Mouse (Mus musculus): ENCODE measurements at regions not wholly inside any gene's neighbourhood (a gene's known extent, or its start where the extent isn't known, plus 50 kb on each side); places are given as distances from the start of the nearest gene placed in this dataset.

DNA sequence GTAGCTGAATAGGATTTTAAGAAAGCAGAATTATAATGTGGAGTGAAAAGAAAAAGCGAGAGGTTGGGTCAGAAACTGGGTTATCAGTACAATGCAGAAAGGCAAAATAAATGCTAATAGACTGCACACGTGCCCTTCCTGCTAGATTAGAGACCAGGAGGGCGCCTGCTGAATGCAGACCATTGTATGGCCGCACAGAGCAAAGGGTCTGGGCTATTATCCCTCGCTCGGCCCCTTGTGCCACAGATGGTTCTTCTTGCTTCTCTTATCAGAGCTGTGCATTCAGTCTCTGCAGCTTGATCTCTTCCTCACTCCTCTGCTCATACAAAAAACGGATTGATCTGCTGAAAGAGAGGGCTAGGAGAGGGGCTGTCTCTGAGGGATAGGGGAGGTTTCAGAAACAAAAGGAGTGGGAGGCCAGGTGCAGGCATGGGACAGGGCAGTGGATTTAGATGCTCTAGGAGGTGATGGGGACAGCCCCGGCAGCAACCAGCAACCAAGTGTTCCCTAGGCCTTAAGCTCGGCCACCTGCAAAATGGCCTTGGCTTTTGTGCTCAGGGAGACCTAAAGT lies 225.7 kb upstream of the Klhl29 start:
- Histone ChIP-seq H3K27ac (replicated peaks) (no peak overlapping the region), H3K27me3 (no peaks in the 10 kb centered on the region), H3K4me2 (replicated peaks) (no peak overlapping the region), H3K4me1 (no peaks in the 10 kb centered on the region), H3K36me3 (no peaks in the 10 kb centered on the region), H3K4me3 (no peak overlapping the region), H3K9me3 (no peaks in the 10 kb centered on the region), H3K9ac (replicated peaks) (no peak overlapping the region)
- 32% methylated on average over 9 of the region's 9 CpGs for WGBS
- ATAC-seq (replicated peaks): no peak

DNA sequence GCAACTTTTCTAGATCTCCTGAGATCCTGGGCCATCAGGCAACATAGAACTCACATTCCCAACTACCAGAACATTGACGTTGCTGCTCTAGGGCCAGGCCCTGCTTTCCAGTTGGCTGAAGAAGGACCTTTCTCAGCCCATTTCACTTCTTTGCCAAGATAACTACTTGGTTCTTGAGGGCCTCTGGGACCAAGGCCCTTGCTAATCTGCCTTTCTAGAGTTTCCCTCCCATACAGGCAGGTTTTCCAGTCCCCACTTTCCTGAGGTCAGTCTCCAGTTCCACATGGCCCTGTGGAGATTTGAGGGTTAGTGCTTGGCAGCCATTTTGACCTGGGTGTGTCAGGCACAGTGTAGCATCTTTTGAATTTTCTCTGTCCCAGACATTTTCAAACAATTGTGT lies 223.9 kb upstream of the Klhl29 start:
- 97% methylated on average over 1 of the region's 1 CpGs for WGBS
- Histone ChIP-seq H3K36me3 (no peaks in the 10 kb centered on the region), H3K27me3 (no peaks in the 10 kb centered on the region), H3K27ac (replicated peaks) (no peak overlapping the region), H3K4me2 (replicated peaks) (no peak overlapping the region), H3K4me1 (no peaks in the 10 kb centered on the region), H3K9ac (replicated peaks) (no peak overlapping the region), H3K9me3 (no peaks in the 10 kb centered on the region), H3K4me3 (no peak overlapping the region)
- ATAC-seq (replicated peaks): no peak

- WGBS: 91% methylated on average over 4 of the region's 4 CpGs
- Histone ChIP-seq H3K9ac (replicated peaks) (no peak overlapping the region), H3K4me3 (no peak overlapping the region), H3K27ac (replicated peaks) (no peak overlapping the region), H3K36me3 (no peaks in the 10 kb centered on the region), H3K27me3 (no peaks in the 10 kb centered on the region), H3K4me1 (no peaks in the 10 kb centered on the region), H3K9me3 (no peaks in the 10 kb centered on the region), H3K4me2 (replicated peaks) (no peak overlapping the region)
- no peak for ATAC-seq (replicated peaks)
Measured at GRCm38 (mm10) chr12:5598961-5599360, 223.5 kb upstream of the Klhl29 start.

- no peaks in the 10 kb centered on the region for H3K36me3 ChIP-seq
- ATAC-seq (replicated peaks): no peak
- no peak overlapping the region for H3K4me3 ChIP-seq
- H3K9ac ChIP-seq (replicated peaks): no peak overlapping the region
- no peak overlapping the region for H3K27ac ChIP-seq (replicated peaks)
- WGBS: 72% methylated on average over 6 of the region's 6 CpGs
- no peak overlapping the region for H3K4me2 ChIP-seq (replicated peaks)
- no peaks in the 10 kb centered on the region for H3K4me1 ChIP-seq
- H3K9me3 ChIP-seq: no peaks in the 10 kb centered on the region
- no peaks in the 10 kb centered on the region for H3K27me3 ChIP-seq
Measured at GRCm38 (mm10) chr12:5572831-5573230, 197.3 kb upstream of the Klhl29 start.

- no peaks in the 10 kb centered on the region for H3K9me3 ChIP-seq
- WGBS: 75% methylated on average over 5 of the region's 5 CpGs
- H3K27ac ChIP-seq (replicated peaks): no peak overlapping the region
- no peak for ATAC-seq (replicated peaks)
- H3K4me1 ChIP-seq: no peaks in the 10 kb centered on the region
- H3K4me2 ChIP-seq (replicated peaks): no peak overlapping the region
- H3K27me3 ChIP-seq: no peaks in the 10 kb centered on the region
- H3K36me3 ChIP-seq: no peaks in the 10 kb centered on the region
- no peak overlapping the region for H3K4me3 ChIP-seq
- H3K9ac ChIP-seq (replicated peaks): no peak overlapping the region
Measured at GRCm38 (mm10) chr12:5568941-5569340, 193.5 kb upstream of the Klhl29 start.

DNA sequence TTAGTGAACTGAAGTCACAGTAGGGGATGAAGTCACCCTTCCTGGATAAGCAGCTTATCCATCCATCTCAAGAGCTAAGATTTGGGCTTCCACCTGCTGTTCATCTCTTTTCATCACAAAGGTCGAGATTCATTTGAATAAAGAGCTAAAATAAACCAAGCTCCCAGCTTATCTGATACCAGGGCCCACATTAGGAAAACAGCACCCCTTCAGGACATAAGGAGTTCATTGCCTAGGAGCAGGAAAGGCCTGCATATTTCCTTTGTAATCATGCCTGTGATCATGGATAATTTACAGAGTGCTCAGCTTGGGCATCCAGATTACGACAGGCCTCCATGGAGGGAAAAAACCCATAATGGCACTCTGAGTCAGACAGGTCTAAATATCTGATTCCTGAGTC lies 190.7 kb upstream of the Klhl29 start:
- Histone ChIP-seq H3K27ac (replicated peaks) (no peak overlapping the region), H3K36me3 (no peaks in the 10 kb centered on the region), H3K27me3 (no peaks in the 10 kb centered on the region), H3K4me1 (no peaks in the 10 kb centered on the region), H3K4me2 (replicated peaks) (no peak overlapping the region), H3K4me3 (no peak overlapping the region), H3K9ac (replicated peaks) (no peak overlapping the region), H3K9me3 (no peaks in the 10 kb centered on the region)
- WGBS: 26% methylated on average over 2 of the region's 2 CpGs
- no peak for ATAC-seq (replicated peaks)

DNA sequence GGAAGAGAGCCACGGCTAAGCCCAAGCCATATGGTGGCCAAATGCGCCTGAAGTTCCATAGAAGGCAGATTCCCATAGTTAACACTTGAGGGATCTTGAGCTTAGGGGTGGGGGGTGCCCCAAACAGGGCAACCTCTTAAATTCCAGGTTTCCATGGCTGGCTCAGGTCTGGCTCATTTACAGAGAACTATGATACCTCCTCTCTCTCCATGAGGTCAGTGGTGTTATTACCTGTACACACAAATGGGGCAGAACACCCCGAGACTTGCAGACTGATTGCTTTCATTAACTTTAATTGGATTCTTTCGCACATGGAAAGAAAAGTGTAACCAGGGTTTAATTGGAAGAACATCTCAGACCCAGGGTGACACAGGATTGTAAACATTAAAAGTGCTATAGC lies 177.1 kb upstream of the Klhl29 start:
- peaks cover 18% of the 10 kb centered on the region for H3K4me1 ChIP-seq
- no peaks in the 10 kb centered on the region for H3K9me3 ChIP-seq
- no peak overlapping the region for H3K27ac ChIP-seq (replicated peaks)
- H3K4me3 ChIP-seq: no peak overlapping the region
- no peak for ATAC-seq (replicated peaks)
- no peak overlapping the region for H3K9ac ChIP-seq (replicated peaks)
- H3K36me3 ChIP-seq: no peaks in the 10 kb centered on the region
- WGBS: 54% methylated on average over 4 of the region's 4 CpGs
- H3K27me3 ChIP-seq: no peaks in the 10 kb centered on the region
- H3K4me2 ChIP-seq (replicated peaks): no peak overlapping the region

DNA sequence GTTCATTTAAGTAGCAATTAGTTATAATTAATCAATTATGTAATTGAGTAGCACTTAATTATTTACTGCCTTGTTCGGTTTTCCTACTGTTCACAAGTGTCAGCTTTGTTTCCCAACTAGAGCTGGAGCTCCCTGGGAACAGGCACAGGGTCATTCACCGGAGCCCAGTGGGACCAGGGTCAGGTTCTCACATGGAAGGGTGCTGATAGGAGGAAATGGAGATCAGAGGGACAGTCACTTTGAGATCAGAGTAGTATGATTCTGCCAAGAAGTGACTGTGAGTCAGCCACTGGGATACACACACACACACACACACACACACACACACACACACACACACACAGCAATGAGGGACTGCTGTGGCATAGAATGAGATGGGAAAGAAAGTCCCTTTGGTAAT lies 176.4 kb upstream of the Klhl29 start:
- no peak overlapping the region for H3K4me3 ChIP-seq
- no peaks in the 10 kb centered on the region for H3K27me3 ChIP-seq
- no peak overlapping the region for H3K27ac ChIP-seq (replicated peaks)
- no peak overlapping the region for H3K4me2 ChIP-seq (replicated peaks)
- 48% methylated on average over 2 of the region's 2 CpGs for WGBS
- peaks cover 18% of the 10 kb centered on the region for H3K4me1 ChIP-seq
- no peak for ATAC-seq (replicated peaks)
- H3K9me3 ChIP-seq: no peaks in the 10 kb centered on the region
- H3K9ac ChIP-seq (replicated peaks): no peak overlapping the region
- no peaks in the 10 kb centered on the region for H3K36me3 ChIP-seq

DNA sequence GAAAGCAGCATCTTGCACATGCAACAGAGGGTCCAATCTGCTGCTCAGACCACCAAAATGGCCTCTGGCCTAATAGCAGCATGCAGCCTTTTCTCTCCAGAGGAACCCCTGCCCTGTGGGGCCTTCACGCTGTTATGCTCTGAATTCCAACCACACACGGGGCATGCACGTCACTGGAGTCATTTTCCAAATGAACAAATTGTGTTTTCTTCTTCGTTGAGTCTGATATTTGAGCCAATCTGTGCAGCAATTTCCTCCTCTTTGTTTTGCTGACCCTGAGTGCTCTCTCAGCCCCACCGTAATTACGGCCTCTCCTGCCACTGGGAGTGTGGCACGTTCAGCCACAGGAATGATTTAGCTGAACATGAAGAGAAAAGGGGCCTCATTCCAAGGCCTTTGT lies 174.3 kb upstream of the Klhl29 start:
- WGBS: 15% methylated on average over 7 of the region's 7 CpGs

GRCm38 (mm10) chr12:5547698-5548097 lies 172.2 kb upstream of the Klhl29 start:
- ATAC-seq (replicated peaks): peak; percentile 65
- no peak overlapping the region for H3K4me2 ChIP-seq (replicated peaks)
- 23% methylated on average over 5 of the region's 5 CpGs for WGBS

More for the DNA sequence above, 174.3 kb upstream of the Klhl29 start:
- H3K27ac ChIP-seq (replicated peaks): no peak overlapping the region
- H3K36me3 ChIP-seq: no peaks in the 10 kb centered on the region
- no peaks in the 10 kb centered on the region for H3K27me3 ChIP-seq
- no peak overlapping the region for H3K9ac ChIP-seq (replicated peaks)
- H3K9me3 ChIP-seq: no peaks in the 10 kb centered on the region
- H3K4me1 ChIP-seq: peaks cover 18% of the 10 kb centered on the region
- H3K4me2 ChIP-seq (replicated peaks): no peak overlapping the region
- H3K4me3 ChIP-seq: no peak overlapping the region
- ATAC-seq (replicated peaks): no peak; the same call in 1 of the 2 replicates

GRCm38 (mm10) chr12:5542701-5543100 lies 167.2 kb upstream of the Klhl29 start:
- no peak overlapping the region for H3K4me2 ChIP-seq (replicated peaks)
- no peak for ATAC-seq (replicated peaks)

More at GRCm38 (mm10) chr12:5547698-5548097, 172.2 kb upstream of the Klhl29 start:
- Histone ChIP-seq H3K27me3 (no peaks in the 10 kb centered on the region), H3K36me3 (no peaks in the 10 kb centered on the region), H3K27ac (replicated peaks) (no peak overlapping the region), H3K9me3 (no peaks in the 10 kb centered on the region), H3K9ac (replicated peaks) (no peak overlapping the region), H3K4me3 (no peak overlapping the region), H3K4me1 (peaks cover 18% of the 10 kb centered on the region)

DNA sequence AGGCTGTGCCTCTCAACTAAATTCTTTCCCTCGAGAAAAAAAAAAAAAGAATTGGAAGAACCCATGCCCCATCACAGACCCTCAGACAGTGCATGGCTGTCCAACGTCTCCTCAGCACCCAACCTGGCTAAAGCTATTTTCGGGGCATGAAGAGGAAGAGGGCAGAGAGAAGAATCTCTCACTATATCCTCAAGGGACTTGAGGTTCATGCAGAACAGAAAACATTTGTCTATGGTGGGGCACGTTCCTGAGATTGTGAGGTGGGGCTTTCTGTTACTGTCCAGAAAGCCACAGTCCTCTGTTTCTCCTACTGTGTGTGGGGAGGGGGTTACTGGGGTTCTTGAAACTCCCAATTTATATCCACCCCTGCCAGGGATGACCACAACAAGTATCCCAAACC lies 120.8 kb upstream of the Klhl29 start:
- H3K4me3 ChIP-seq: no peak overlapping the region
- WGBS: 83% methylated on average over 4 of the region's 4 CpGs
- no peak overlapping the region for H3K4me2 ChIP-seq (replicated peaks)
- no peaks in the 10 kb centered on the region for H3K9me3 ChIP-seq
- no peak overlapping the region for H3K9ac ChIP-seq (replicated peaks)
- H3K27ac ChIP-seq (replicated peaks): no peak overlapping the region
- H3K36me3 ChIP-seq: no peaks in the 10 kb centered on the region
- 0 out of 2 replicates have a peak, but pooled peaks cover 6% of the 10 kb centered on the region for H3K4me1 ChIP-seq
- ATAC-seq (replicated peaks): no peak
- H3K27me3 ChIP-seq: no peaks in the 10 kb centered on the region

More at GRCm38 (mm10) chr12:5542701-5543100, 167.2 kb upstream of the Klhl29 start:
- Histone ChIP-seq H3K4me1 (no peaks in the 10 kb centered on the region), H3K27ac (replicated peaks) (no peak overlapping the region), H3K4me3 (no peak overlapping the region), H3K27me3 (no peaks in the 10 kb centered on the region), H3K9me3 (no peaks in the 10 kb centered on the region), H3K9ac (replicated peaks) (no peak overlapping the region), H3K36me3 (no peaks in the 10 kb centered on the region)

Measured in forebrain, embryonic 15.5 days (tissue).